Mouse (Mus musculus) MEL (cell line): ENCODE data around the gene Agpat4.

Experiments
- BHLHE40 ChIP-seq: IDR thresholded peaks from 2 replicates; pipeline ENCODE4 v1.6.1; 2012; ENCODE audit warnings: low read depth, mild to moderate bottlenecking, inconsistent platforms, low read length, improper control_type of control experiment, borderline replicate concordance
- CTCF ChIP-seq, 3 experiments: IDR thresholded peaks in 2 of 3; conservative IDR thresholded peaks in 1 of 3; 2 replicates each; pipeline ENCODE4 v1.5.1; 2011 to 2012; ENCODE audit warnings: low read length in 3 of 3, low read depth in 2 of 3, mild to moderate bottlenecking in 2 of 3, improper control_type of control experiment in 1 of 3, inconsistent platforms in 1 of 3, mixed read lengths in 1 of 3, moderate library complexity in 1 of 3; ENCODE audit not compliant: control insufficient read depth in 1 of 3, insufficient read depth in 1 of 3, poor library complexity in 1 of 3, severe bottlenecking in 1 of 3
- ELF1 ChIP-seq: IDR thresholded peaks from 2 replicates; pipeline ENCODE4 v1.6.1; 2014; ENCODE audit warnings: low read depth, mild to moderate bottlenecking, inconsistent platforms, low read length, improper control_type of control experiment, moderate library complexity
- EP300 ChIP-seq, 2 experiments: IDR thresholded peaks; 2 replicates each; pipeline ENCODE4 v1.6.1; 2011; ENCODE audit warnings: improper control_type of control experiment in 2 of 2, low read length in 2 of 2, low read depth in 1 of 2, mild to moderate bottlenecking in 1 of 2
- GATA1 ChIP-seq: IDR thresholded peaks from 2 replicates; pipeline ENCODE4 v1.6.1; 2011; ENCODE audit warnings: low read depth, low read length, improper control_type of control experiment
- MAZ ChIP-seq: IDR thresholded peaks from 2 replicates; pipeline ENCODE4 v1.6.1; 2012; ENCODE audit warnings: low read depth, mild to moderate bottlenecking, inconsistent platforms, low read length, improper control_type of control experiment
- MYB ChIP-seq: IDR thresholded peaks from 2 replicates; pipeline ENCODE4 v1.6.1; 2011; ENCODE audit warnings: mild to moderate bottlenecking, low read depth, low read length, improper control_type of control experiment
- POLR2A ChIP-seq, 2 experiments: IDR thresholded peaks; 2 replicates each; pipeline ENCODE4 v1.6.1; 2011 to 2012; ENCODE audit warnings: low read length in 2 of 2, mild to moderate bottlenecking in 2 of 2, control low read depth in 1 of 2, improper control_type of control experiment in 1 of 2, low read depth in 1 of 2, moderate library complexity in 1 of 2; ENCODE audit not compliant: control insufficient read depth in 1 of 2, insufficient read depth in 1 of 2, poor library complexity in 1 of 2
- POLR2AphosphoS2 ChIP-seq: IDR thresholded peaks from 2 replicates; pipeline ENCODE4 v1.6.1; 2011; ENCODE audit warnings: low read length, improper control_type of control experiment
- SIN3A ChIP-seq: IDR thresholded peaks from 2 replicates; pipeline ENCODE4 v1.6.1; 2012; ENCODE audit warnings: low read length, improper control_type of control experiment, inconsistent platforms
- TAL1 ChIP-seq: IDR thresholded peaks from 2 replicates; pipeline ENCODE4 v1.6.1; 2012; ENCODE audit warnings: mild to moderate bottlenecking, inconsistent platforms, low read length, moderate library complexity, mixed read lengths
- TBP ChIP-seq: IDR thresholded peaks from 2 replicates; pipeline ENCODE4 v1.8.0; 2011; ENCODE audit warnings: low read depth, low read length, improper control_type of control experiment
- TCF12 ChIP-seq: IDR thresholded peaks from 2 replicates; pipeline ENCODE4 v1.6.1; 2014; ENCODE audit warnings: low read depth, mild to moderate bottlenecking, inconsistent platforms, low read length, improper control_type of control experiment, moderate library complexity
- ZKSCAN1 ChIP-seq: IDR thresholded peaks from 2 replicates; pipeline ENCODE4 v1.6.1; 2012; ENCODE audit warnings: low read depth, mild to moderate bottlenecking, inconsistent platforms, low read length, improper control_type of control experiment, moderate library complexity

DNA sequence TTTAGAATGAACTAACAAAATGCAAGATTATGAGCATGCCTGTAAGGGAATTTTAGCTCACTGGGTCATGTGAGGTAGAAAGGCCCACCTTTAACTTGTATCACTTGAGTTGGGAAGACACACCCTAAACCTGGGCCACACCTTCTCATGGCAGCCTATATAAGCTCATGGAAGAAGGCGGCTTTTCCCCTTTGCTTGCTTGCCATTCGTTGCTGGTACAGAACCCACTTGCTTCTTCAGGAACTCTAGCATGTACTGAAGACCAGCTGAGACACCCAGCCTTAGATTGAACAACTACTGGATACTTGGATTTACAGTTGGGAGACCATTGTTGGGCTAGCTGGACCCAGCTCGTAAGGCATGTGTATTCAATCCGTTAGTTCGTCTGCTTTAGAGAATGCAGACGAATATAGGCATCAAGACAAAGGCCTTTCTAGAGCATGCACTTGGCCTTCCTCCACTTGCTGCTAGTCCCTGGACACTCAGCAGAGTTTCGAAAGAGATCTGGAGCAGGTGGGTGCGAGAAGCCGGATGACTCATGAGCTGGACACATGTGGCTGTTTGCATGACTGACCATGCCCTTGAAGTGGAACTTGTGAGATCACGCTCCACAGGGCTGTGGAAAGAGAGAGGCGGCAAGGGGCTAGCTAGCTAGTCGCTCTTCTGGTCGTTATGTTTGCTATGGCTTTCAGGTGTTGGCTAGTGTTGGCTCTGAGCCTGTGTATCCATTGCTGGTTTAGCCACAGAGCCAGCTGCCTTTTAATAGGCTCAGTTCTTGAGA is 42.7 kb downstream of the Agpat4 start:
- TF ChIP-seq CTCF (IDR thresholded peaks at IDR 0.05 in 2 of 3, conservative IDR thresholded peaks at IDR 0.05 in 1 of 3; ENCODE audit: control insufficient read depth in 1 of 3, insufficient read depth in 1 of 3, low read depth in 2 of 3, low read length in 3 of 3, poor library complexity in 1 of 3, severe bottlenecking in 1 of 3) (no peak), ZKSCAN1 (no peak), SIN3A (no peak), POLR2A (IDR thresholded peaks at IDR 0.05; ENCODE audit: control insufficient read depth in 1 of 2, insufficient read depth in 1 of 2, low read depth in 1 of 2, low read length in 2 of 2, poor library complexity in 1 of 2) (no peak), MAZ (no peak), EP300 (IDR thresholded peaks at IDR 0.05; ENCODE audit: low read depth in 1 of 2, low read length in 2 of 2) (no peak), MYB (no peak), BHLHE40 (no peak), GATA1 (no peak), TCF12 (no peak), ELF1 (no peak), POLR2AphosphoS2 (no peak), TBP (no peak), TAL1 (no peak)
